Mouse (Mus musculus): Measurements from ENCODE around the gene Gm4070. TPM values are rescaled to one million over a fixed set of nuclear protein-coding genes. Genes with fewer than 3 reads are reported as not detected.
A peak's percentile ranks its signal among the peaks of the same experiment; 100 is the strongest.
"Not testable (repeated sequence)": the region's sequence is repeated elsewhere in the genome, so short reads cannot be mapped to it uniquely, and the experiment has no call there.

Gm4070 gene
- 0.21 and 0.27 TPM in 2 replicates for polyA plus RNA-seq (2014; fragmentation: Nextera tagmentation; extraction: Ambion mirVana)

GRCm38 (mm10) chr7:105953812-105954211, at the start of gene Gm4070:
Gene Gm4070, minus strand, starts transcription at chr7:105953967.
- H3K36me3 ChIP-seq (ENCODE audit: control insufficient read depth, insufficient read depth, low read length); H3K4me3 ChIP-seq (ENCODE audit: low read depth, low read length); H3K4me1 ChIP-seq (ENCODE audit: control insufficient read depth, insufficient read depth, low read length); H3K27me3 ChIP-seq (ENCODE audit: control insufficient read depth, insufficient read depth, low read length); H3K27ac ChIP-seq (ENCODE audit: low read depth, low read length); ATAC-seq (ENCODE audit: low read depth); H3K9me3 ChIP-seq (ENCODE audit: control insufficient read depth, low read length); H3K4me2 ChIP-seq (ENCODE audit: low read depth, low read length); H3K9ac ChIP-seq (replicated peaks; ENCODE audit: low read depth, low read length): not testable (repeated sequence)
- WGBS, result 90% methylated on average over 1 of the region's 1 CpGs

DNA sequence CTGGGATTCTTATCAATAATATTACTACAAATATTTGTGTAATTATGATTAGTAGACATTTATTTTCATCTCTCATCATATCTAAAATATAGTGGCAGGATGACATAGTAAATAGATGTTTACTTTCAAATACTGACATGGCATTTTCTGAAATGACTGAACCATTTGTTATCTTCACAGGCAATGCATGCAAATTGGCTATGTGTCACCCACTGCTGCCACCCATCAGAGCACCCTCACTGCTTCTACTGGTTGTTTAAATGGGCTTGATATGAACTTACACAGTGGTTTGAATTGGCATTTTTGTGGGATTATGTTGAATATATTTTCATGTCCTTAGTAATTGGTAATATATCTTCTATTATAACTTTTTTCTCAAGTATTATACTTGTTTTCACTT, 773 bp upstream of the Gm4070 start:
- H3K27ac ChIP-seq (ENCODE audit: low read depth, low read length); H3K27me3 ChIP-seq (ENCODE audit: control insufficient read depth, insufficient read depth, low read length); H3K4me2 ChIP-seq (ENCODE audit: low read depth, low read length); H3K36me3 ChIP-seq (ENCODE audit: control insufficient read depth, insufficient read depth, low read length); H3K4me1 ChIP-seq (ENCODE audit: control insufficient read depth, insufficient read depth, low read length); H3K9ac ChIP-seq (replicated peaks; ENCODE audit: low read depth, low read length); H3K4me3 ChIP-seq (ENCODE audit: low read depth, low read length); H3K9me3 ChIP-seq (ENCODE audit: control insufficient read depth, low read length); ATAC-seq (ENCODE audit: low read depth): not testable (repeated sequence)

- no CpG with 5 or more reads among the region's 5 CpGs for WGBS
- H3K36me3 ChIP-seq (ENCODE audit: control insufficient read depth, insufficient read depth, low read length); H3K4me2 ChIP-seq (ENCODE audit: low read depth, low read length); H3K4me3 ChIP-seq (ENCODE audit: low read depth, low read length); H3K4me1 ChIP-seq (ENCODE audit: control insufficient read depth, insufficient read depth, low read length); H3K9me3 ChIP-seq (ENCODE audit: control insufficient read depth, low read length); H3K9ac ChIP-seq (replicated peaks; ENCODE audit: low read depth, low read length); H3K27me3 ChIP-seq (ENCODE audit: control insufficient read depth, insufficient read depth, low read length); H3K27ac ChIP-seq (ENCODE audit: low read depth, low read length): not testable (repeated sequence)
- ATAC-seq (ENCODE audit: low read depth), result peak; percentile 66
These were observed 1.4 kb downstream of the Gm4070 start for GRCm38 (mm10) chr7:105952408-105952807.

DNA sequence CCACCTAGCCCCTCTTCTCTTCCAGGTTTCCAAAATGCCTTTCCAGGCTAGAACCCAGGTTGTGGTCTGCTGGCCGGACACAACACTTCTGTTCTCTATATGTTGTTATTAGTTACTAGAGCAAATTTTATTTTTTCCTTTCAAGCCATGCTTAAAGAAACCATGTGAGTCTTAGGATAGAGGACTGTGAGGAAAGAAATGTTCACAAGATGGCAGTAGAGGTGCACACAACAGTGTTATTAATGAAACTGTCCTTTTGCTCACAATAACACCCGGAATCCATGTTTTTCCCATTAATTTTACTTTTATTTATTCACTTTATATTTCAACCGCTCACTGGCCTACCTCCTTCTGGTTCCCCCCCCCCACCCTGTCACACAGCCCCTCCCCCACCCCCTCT, 8.5 kb downstream of the Gm4070 start:
- H3K9me3 ChIP-seq (ENCODE audit: control insufficient read depth, low read length); H3K9ac ChIP-seq (replicated peaks; ENCODE audit: low read depth, low read length); H3K4me3 ChIP-seq (ENCODE audit: low read depth, low read length); H3K27me3 ChIP-seq (ENCODE audit: control insufficient read depth, insufficient read depth, low read length); H3K4me1 ChIP-seq (ENCODE audit: control insufficient read depth, insufficient read depth, low read length); H3K27ac ChIP-seq (ENCODE audit: low read depth, low read length); H3K36me3 ChIP-seq (ENCODE audit: control insufficient read depth, insufficient read depth, low read length); ATAC-seq (ENCODE audit: low read depth); H3K4me2 ChIP-seq (ENCODE audit: low read depth, low read length): not testable (repeated sequence)
- WGBS, result 90% methylated on average over 1 of the region's 3 CpGs

DNA sequence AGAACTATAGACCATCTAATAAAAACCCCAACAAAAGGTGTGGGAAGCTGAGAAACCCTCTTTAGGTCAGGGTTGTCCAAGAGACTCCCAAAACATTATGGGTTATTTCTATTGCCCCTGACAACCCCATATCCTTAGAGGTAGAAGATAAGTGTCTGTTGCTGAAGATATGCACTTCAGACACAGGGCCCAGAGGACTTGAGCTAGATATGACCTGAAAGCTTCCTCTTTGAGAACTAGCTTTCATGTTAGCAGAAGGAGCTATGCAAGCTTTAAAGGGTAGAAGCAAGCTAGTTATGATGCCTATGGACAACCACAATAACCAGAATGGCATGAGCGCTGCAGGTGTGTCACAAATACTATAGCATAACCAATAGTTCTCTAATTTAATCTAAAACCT, 21.6 kb downstream of the Gm4070 start:
- H3K9ac ChIP-seq (replicated peaks; ENCODE audit: low read depth, low read length); H3K9me3 ChIP-seq (ENCODE audit: control insufficient read depth, low read length); H3K27ac ChIP-seq (ENCODE audit: low read depth, low read length); H3K4me1 ChIP-seq (ENCODE audit: control insufficient read depth, insufficient read depth, low read length); H3K27me3 ChIP-seq (ENCODE audit: control insufficient read depth, insufficient read depth, low read length); H3K4me2 ChIP-seq (ENCODE audit: low read depth, low read length); H3K4me3 ChIP-seq (ENCODE audit: low read depth, low read length); ATAC-seq (ENCODE audit: low read depth); H3K36me3 ChIP-seq (ENCODE audit: control insufficient read depth, insufficient read depth, low read length): not testable (repeated sequence)
- WGBS, result no CpG with 5 or more reads among the region's 1 CpGs

DNA sequence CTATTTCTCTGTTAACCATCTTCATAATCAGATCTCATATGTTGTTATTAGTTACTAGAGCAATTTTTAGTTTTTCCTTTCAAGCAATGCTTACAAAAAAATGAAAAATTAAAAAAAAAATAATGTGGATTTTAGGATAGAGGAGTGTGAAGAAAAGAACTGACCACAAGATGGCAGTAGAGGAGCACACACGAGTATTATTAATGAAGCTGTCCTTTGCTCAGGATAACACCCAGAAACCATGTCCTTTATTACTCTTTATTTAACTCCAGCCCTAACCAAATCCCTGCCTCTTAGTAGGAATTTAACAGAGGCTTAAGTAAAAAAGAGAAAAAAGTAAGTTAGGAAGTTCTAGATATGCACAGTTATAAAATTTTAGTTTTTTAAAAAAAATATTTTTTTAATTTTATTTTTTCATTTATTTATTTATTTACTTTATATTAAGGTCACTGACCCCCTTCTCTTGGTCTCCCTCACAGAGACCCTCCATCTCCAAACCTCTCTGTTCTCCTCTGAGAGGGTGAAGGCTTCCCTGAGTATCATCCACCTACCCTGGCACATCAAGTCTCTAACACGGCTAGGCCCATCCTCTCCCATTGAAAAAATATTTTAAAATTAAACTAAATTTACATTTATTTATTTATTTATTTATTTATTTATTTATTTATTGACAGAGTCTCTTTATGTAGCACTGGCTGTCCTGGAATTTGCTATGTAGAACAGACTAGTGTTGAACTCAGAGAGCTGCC, 70.0 kb downstream of the Gm4070 start:
- not testable (repeated sequence) for H3K4me2 ChIP-seq (ENCODE audit: low read depth, low read length); H3K27ac ChIP-seq (ENCODE audit: low read depth, low read length); H3K9me3 ChIP-seq (ENCODE audit: control insufficient read depth, low read length); H3K36me3 ChIP-seq (ENCODE audit: control insufficient read depth, insufficient read depth, low read length); H3K4me1 ChIP-seq (ENCODE audit: control insufficient read depth, insufficient read depth, low read length); H3K9ac ChIP-seq (replicated peaks; ENCODE audit: low read depth, low read length); H3K4me3 ChIP-seq (ENCODE audit: low read depth, low read length); H3K27me3 ChIP-seq (ENCODE audit: control insufficient read depth, insufficient read depth, low read length)
- WGBS, result no CpG with 5 or more reads among the region's 2 CpGs
- 0 out of 2 replicates have a peak, but pooled peaks have one; percentile 63 for ATAC-seq (ENCODE audit: low read depth)

GRCm38 (mm10) chr7:105879717-105880484, 73.9 kb downstream of the Gm4070 start:
- not testable (repeated sequence) for H3K4me3 ChIP-seq (ENCODE audit: low read depth, low read length); H3K9me3 ChIP-seq (ENCODE audit: control insufficient read depth, low read length); H3K4me2 ChIP-seq (ENCODE audit: low read depth, low read length); H3K4me1 ChIP-seq (ENCODE audit: control insufficient read depth, insufficient read depth, low read length); H3K9ac ChIP-seq (replicated peaks; ENCODE audit: low read depth, low read length); ATAC-seq (ENCODE audit: low read depth); H3K36me3 ChIP-seq (ENCODE audit: control insufficient read depth, insufficient read depth, low read length); H3K27ac ChIP-seq (ENCODE audit: low read depth, low read length); H3K27me3 ChIP-seq (ENCODE audit: control insufficient read depth, insufficient read depth, low read length)
- WGBS, result 86% methylated on average over 1 of the region's 2 CpGs

DNA sequence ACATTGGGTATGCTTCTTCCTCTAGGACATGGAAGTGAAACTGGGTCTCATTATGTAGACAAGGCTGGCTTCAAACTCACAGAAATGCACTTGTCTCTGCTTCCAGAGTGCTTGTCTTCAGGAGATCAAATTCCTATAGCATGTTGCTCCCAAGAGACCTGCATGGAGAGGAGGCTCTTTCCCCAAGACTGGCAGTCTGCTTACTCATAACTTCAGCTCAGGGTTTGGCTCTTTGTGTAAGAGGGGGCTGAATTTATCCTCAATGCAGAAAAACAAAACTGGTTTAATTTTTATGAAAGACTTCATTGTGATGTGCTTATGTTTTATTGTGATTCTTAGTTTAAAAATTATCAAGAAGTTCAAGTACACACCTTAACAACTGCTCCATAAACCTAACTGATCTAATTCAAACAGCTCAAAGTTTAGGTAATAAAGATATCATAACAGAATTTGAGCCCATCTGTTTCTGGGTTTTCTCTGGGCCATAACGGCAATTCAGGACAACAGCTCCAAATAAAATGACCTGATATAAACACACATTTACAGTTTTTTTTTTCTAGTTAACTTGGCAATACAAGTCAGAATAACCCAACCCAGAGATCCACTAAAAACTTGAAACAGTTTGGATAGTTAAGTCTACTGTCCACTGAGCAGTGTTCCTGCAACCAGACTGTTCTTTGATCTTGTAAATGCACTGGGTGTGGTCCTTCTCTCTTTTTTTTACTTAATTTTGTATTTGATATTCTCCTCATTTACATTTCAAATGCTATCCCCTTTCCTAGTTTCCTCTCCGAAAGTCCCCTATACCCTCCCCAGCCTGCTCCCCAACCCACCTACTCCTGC, 97.8 kb downstream of the Gm4070 start:
- H3K27me3 ChIP-seq (ENCODE audit: control insufficient read depth, insufficient read depth, low read length); H3K4me1 ChIP-seq (ENCODE audit: control insufficient read depth, insufficient read depth, low read length); H3K9ac ChIP-seq (replicated peaks; ENCODE audit: low read depth, low read length); H3K4me2 ChIP-seq (ENCODE audit: low read depth, low read length); H3K36me3 ChIP-seq (ENCODE audit: control insufficient read depth, insufficient read depth, low read length); ATAC-seq (ENCODE audit: low read depth); H3K9me3 ChIP-seq (ENCODE audit: control insufficient read depth, low read length); H3K4me3 ChIP-seq (ENCODE audit: low read depth, low read length); H3K27ac ChIP-seq (ENCODE audit: low read depth, low read length): not testable (repeated sequence)
- no CpG with 5 or more reads among the region's 2 CpGs for WGBS
